Mouse (Mus musculus): ENCODE data around the gene Gpr83.

Gene Gpr83

DNA sequence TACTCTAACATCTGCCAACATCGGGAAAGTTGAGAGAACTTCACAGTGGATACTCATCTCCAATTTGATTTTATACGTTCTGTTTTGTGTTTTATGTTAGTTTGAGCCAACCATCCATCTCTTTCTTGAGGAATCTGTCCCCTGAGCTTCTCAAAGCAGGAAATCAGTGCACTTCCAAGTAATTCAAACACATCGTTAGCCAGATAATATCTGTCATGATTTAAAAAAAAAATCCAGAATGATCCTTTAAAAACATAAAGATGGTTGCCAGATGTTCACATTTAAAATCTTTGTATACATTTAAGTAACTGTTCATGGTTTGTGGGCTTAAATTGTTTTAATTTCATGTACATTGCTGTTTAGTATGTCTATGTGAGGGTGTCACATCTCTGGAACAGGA lies 45.9 kb downstream of the Gpr83 start:
- DNase-seq: no peak

GRCm38 (mm10) chr9:14907816-14908415 lies 47.9 kb downstream of the Gpr83 start:
- no peak for DNase-seq

GRCm38 (mm10) chr9:14909981-14910380 lies 50.0 kb downstream of the Gpr83 start:
- DNase-seq: no peak

DNA sequence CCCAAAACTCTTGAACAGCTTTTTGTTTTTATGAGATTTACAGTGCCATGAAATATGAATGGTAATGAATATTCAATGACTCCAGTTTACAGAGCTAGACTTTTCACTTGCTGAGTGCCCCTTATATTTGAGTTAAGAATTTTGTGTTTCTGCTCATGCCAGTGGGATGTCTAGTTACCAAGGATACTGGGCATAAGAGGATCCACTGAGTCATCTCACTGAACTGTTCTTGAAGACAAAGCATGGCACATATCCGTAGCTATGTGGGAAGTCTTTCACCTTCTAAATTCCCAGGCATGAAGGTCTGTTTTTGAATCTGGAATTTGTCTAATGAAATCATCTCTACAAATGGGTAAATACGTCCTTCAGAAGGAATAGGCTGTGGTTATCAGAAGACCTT lies 52.0 kb downstream of the Gpr83 start:
- DNase-seq: no peak

DNA sequence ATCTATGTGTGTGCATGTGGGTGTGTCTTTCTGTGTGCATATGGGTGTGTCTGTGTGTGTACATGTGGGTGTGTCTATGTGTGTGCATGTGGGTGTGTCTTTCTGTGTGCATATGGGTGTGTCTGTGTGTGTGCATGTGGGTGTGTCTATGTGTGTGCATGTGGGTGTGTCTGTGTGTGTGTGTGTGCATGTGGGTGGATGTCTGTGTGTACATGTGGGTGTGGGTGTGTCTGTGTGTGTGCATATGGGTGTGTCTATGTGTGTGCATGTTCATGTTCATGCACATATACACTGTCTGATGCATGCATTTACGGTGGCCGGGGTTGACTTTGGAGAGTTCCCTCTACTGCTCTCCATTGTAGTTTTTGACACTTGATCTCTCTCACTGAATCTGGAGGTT lies 57.7 kb downstream of the Gpr83 start:
- no peak for DNase-seq

DNA sequence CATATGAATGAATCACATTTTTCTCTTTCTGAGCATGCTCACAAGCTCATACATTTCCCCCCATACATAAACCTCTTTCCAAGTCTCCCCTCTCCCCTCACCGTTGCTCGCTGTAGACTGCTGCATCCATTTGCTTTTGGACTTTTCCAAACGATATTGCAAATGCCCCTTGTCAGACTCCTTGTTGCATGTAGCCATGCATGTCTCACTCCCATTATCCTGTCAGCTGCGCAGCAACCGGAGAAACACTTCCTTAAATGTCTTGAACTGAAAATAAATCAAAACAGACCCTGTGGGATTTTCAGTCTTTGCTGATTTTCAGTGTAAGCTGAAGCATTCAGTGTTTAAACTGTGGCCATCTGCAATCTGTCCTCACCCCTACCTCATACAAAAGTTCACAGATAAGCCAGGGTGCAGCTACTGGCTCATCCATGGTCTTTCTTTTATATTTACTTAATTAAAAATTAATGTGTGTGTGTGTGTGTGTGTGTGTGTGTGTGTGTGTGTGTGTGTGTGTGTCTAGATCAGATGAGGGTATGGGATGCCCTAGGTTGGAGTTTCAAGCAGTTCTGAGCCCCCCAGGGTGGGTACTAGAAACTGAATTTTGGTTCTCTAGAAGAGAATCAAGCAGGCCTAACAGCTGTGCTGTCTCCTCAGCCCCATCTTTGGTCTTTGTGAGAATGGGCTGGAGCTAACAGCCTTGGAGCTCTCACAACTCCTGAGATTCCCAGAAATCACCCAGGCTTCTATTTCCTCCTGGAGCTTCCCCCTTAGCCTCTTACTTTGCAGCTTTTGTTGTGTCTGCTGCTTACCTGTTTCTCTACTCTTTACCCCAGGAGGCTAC lies 59.0 kb downstream of the Gpr83 start:
- no peak for DNase-seq
